Mouse (Mus musculus): ENCODE results near the gene Tgfbr3.
"Not testable (repeated sequence)": the region's sequence is repeated elsewhere in the genome, so short reads cannot be mapped to it uniquely, and the experiment has no call there.

The Tgfbr3 gene

DNA sequence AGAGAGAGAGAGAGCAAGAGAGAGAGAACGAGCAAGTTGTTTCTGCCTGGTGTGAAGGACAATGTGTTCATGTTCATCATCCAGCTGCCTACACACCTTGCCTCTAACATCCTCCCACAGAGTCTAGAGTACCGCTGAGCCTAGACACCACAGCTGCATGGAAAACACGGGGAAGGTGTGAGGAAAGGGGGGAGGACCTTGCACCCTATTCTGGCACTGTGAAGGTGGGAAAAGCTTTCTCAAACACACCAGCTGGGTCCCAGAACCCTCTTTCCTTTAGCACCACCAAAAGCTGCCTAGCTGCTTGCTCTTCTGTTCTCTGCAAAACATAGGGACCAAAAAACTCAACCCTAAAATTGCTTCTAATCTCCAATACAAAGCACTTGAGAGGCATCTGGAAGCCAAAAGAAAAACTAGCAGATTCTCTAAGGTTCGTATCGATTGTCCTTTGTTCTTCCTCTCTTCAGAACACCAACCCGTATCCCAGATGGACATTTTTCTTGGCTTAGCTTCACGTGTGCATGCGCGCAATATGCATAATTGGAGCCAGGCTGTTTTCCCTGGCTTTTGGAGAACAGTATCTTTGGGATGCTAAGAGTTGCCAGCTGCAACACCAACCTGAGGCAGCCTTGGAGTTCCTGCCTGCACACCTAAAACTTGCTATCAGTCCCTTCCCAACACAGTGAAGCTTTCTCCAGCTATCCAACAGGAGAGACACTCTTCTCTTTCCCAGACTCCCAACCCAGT lies 6.7 kb downstream of the Tgfbr3 start:
- DNase-seq (ENCODE audit: low read depth, low spot score) = no peak

DNA sequence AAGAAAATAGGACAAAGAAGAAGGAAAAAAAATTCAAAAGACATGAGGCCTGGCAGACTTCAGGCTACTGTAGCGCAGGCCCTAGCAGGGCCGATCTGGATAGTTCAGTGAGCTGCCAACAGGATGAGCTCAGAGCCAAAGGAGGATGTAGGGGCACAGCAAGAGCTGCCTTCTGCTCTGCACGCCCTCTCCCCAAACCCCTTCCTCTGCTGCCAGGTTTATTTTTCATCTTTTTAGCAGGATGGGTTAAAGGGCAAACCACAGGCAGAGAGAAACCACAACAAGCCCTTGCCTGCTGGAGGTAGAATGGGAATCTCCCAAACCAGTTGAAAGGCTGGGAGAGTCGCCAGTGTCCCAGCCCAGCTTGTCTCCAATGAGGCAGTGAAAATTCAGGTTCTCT lies 10.2 kb downstream of the Tgfbr3 start:
- no peak for DNase-seq (ENCODE audit: low read depth, low spot score)

DNA sequence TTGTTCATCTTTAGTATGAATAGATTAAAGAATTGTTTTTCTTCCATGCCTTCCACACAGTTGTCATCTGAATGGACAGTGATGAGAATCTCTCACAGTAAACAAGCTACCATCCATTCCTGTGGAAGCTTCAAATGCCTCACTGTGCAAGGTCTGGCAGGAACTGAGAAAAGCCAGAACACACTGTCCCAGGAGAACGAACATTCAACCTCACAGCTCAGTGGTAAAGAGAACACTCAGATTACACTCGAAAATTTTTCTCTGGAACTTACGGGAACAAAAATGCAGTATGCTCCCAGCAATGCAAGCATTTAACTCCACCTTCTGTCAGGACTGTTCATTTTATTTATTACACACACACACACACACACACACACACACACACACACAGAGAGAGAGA lies 13.2 kb downstream of the Tgfbr3 start:
- DNase-seq (ENCODE audit: low read depth, low spot score) = no peak

DNA sequence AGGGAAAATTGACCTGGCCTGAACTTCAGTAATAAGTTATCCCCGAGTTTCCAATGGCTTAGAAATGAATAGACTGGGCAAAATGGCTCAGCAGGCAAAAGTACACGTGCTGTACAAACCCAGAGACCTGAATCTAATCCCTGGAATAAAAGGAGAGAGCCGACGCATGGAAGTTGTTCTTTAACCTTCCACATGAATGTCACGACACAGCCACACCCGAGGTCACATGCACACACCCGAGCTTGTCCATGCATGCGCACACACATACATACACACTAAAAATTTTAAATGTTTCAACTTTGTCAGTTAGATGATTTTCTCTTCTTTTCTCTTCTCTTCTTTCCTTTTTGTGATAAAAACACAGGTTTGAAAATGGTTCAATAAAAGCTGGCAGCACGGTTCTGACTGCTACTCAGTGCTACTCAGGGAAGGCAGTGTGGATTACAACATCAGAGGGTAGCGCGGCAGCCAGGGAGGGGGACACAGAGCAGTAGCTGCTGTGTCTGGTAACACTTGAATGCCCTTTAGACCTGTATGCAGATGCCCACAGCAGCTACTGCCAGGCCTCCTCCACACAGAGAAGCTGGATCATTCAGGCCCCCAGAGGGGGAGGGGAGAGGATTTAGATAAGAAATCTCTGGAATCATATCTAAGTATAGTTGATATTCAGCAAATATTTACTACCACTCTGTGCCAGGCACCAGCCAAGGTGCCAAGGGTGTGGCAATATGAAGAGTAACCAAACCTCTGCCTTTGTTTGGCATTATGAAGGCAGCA lies 17.0 kb downstream of the Tgfbr3 start:
- no peak for DNase-seq (ENCODE audit: low read depth, low spot score)

DNA sequence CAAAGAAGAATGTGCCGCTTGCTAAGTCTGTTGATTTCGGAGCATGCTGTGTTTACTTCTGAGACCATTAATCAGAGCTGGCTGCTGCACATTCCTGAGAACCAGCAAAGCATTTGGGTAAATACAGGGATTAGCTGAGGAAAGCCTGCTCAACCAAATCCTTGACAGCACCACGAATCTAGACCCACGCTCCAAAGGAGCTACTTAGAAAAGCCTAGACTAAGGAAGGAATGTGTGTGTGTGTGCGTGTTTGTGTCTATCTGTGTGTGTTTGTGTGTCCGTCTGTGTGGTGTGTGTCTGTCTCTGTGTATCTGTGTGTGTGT lies 20.5 kb downstream of the Tgfbr3 start:
- no peak for DNase-seq (ENCODE audit: low read depth, low spot score)

DNA sequence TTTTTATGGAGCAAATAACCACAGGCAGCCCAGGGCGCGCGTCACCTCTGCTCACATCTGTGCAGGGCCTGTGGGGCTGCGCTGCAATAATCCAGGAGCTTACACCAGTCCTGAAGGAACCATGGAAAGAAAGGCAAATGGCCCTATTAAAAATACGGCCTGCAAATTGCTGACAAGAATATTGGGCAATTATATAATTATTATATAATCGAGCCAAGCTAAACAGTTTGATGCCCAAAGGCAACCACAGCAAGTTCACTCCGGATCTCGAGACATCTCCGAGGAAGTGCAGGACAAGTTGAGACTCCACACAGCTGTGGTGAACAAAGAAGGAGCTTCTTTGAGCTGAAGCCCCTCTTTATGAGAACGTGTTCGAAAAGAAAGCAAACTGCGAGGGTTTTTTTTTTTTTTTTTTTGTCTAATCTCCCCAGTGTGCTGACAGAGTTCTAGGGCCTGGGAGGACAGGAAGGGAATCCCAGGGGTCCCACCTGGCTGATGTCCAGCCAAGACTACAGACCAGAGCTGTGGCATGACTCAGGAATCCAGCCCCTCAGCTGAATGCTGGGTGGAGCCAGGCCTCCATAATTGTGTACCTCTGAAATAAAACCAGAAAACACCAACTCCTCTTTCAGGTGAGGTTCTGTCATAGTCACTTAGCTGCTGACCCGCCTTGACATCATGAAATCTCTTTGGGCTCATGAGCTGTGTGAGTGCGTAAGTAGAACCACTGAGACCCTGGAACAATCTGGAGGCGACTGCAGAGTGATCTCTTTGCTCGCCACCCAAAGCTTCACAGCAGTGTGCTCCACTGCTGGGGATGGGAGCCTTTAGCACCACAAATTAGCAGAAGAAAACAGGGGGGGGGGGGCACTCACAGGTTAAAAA lies 21.1 kb downstream of the Tgfbr3 start:
- DNase-seq (ENCODE audit: low read depth, low spot score) = no peak

DNA sequence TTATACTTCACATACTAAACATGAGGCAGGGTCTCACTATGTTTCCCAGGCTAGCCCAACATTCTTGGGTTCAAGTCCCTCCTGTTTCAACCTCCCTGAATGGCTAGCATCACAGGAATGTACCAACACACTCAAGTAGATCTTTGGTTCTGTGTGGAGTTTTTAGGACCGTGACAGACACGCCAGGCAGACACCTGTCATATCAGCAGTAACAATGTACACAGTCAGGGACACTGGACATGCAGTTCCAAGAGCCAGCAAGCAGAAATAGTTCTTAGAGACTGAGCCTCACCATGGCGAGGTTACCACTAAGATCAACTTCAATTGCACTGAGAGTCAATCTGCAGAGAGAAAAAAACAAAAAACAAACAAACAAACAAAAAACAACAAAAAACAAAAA lies 22.9 kb downstream of the Tgfbr3 start:
- DNase-seq (ENCODE audit: low read depth, low spot score) = no peak

DNA sequence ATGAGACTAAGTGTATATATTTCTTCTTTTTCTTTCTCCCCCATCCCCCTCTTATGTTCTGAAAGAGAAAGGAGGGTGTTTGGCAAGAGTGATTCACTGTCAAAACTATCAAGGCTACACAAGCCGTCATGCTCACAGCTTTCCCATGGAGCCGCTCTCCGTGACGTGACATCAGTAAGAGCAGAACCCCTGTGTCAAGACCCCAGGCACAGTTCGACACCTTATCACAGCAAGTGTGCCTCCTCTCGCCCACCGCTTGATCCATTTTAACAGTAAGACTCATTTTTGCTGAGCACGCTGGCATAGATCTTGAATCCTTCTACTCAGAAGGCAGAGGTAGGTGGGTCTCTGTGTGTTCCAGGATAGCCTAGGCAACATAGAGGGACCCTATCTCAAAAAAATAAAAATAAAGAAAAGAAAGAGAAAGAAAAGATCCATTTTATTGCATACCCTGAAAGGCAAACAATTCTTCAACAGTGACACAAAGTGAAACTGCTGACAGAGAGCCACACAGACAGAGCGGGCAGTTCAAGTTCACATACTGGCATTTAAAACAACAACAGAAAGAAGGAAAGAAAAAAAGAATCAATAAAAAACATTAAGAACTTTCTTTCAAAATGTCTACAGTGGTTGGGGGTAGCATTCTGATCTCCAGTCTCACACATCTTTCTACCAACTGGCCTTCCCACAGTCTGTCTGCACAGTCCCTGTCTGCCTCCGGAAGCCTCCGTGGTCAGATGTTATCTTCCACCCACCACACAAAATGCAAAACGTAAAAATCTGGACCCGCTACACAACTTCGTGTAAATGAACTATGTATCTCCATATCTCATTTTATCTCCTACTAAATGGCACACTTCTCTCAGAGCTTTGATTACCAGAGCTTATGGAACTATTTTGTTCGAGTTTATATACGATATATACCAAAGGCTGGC lies 24.7 kb downstream of the Tgfbr3 start:
- no peak for DNase-seq (ENCODE audit: low read depth, low spot score)

DNA sequence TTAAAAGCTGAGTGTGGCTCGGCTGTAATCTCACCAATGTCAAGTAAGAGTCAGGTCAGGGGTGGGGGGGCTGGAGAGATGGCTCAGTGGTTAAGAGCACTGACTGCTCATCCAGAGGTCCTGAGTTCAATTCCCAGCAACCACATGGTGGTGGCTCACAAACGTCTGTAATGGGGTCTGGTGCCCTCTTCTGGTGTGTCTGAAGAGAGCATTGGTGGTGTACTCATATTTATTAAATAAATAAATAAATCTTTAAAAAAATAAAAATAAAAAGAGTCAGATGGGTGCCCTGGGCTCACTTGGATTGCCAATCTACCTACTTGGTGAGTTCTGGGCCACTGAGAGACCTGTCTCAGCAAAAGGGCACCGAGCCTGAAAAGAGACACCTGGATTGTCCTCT lies 25.6 kb downstream of the Tgfbr3 start:
- no peak for DNase-seq (ENCODE audit: low read depth, low spot score)

DNA sequence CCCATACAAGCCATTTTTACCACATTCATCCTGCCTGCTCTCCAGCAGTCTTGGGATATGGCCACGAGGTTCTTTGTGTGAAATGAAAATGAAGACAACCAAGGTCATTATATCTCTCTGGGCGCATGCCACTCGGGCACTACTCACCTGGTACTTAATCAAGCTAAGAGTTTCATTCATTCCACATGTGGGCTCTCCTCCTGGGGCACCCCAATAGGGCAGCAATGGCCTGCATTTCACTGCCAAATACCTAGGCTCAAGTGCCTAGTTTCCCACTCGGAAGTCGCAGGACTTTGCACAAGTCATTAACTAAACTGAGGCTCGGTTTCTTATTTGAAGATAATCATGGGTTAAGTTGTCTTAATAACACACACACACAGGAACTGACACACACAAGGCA lies 27.5 kb downstream of the Tgfbr3 start:
- no peak for DNase-seq (ENCODE audit: low read depth, low spot score)

DNA sequence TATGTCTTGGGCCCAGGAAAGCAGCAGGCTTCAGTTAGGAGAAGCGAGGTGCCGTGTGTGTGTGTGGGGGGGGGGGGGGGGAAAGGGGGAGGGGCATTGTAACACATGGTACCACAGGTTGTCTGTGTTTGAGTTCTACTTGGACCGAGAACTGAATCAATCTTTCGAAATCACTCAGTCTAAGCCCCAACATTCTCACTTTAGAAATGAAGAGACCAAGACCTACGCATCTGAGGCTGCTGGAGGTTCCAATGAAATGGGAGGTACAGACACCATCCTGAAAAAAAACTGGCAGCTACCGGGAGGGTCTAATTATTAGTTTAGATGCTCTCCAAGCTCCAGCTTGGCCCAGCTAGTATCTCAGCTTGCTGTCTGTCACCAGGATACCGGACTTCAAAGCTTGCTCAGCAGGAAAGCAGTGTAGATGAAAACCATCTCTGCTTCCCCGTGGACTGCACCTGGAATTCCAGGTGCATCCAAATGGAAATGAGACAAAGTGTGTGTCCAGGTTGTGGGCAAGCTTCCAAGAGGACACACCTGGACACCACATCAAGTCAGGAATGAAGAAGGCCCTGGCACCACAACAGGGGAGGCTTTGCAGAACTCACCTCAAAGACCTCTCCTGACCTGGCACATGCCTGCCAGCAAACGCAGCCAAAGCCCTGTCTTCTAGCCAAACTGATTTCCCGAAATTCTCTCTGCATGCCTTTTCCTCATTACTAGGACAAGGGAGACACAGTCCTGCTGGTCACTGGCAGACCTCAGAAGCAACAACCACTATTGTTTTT lies 28.5 kb downstream of the Tgfbr3 start:
- DNase-seq (ENCODE audit: low read depth, low spot score) = no peak

DNA sequence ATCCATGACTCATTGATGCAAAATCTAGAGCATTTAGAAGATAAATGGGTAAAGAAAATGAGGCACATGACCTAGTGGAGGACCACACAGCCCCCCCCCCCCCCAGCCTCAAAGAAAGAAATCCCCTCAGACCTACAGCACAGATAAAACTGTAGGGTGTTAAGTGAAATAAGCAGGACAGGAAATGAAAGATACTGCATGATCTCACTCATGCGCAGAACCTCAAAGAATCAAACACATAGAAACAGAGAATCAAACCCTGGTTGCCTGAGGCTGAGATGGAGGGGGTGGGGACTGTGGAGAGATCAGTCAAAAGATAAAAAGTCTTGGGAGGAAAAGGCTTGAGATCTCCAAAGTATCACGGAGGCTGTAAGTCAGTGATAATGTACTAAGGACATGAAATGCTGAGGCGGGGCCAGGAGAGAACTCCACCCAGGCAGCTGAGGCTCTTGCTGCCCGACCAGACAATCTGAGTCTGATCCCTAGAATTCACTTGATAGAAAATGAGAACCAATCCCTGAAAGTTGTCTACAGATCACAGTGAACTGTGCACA lies 29.9 kb downstream of the Tgfbr3 start:
- no peak for DNase-seq (ENCODE audit: low read depth, low spot score)

DNA sequence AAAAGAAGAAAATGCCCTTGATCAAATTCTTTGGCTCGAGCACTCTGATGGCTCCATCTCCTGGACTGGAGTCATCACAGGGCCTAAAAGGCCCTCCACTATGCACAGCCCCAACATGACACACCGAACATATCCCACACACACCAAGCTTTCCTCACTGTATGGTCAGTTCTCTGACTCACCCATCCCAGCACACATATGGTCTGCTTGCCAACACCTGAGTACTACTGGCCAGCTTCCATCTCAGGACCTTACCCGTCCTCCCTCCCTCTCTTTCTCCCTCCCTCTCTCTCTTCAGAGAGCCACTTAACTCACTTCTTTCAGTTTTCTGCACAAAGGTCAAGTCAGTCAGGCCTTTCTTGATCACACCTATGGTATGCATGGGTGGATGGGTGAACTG lies 36.0 kb downstream of the Tgfbr3 start:
- DNase-seq (ENCODE audit: low read depth, low spot score) = no peak

DNA sequence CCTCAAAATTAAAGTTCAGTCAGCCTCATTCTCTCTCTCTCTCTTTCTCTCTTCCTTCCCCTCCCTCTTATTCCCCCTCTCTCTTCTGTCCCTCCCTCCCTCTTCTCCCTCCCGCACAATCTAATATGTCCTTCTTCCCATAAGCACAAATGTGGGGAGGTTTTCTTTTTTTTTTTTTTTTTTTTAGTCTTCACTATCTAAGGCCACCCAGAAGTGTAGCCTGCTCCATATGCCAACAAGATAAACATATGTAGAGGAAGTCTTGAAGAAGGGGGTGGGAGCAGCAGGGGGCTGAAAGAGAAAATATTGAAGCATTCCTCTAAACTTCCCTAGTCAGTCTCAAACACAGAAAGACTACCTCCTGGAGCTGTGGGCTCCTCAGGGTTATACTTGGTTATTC lies 37.0 kb downstream of the Tgfbr3 start:
- no peak for DNase-seq (ENCODE audit: low read depth, low spot score)

DNA sequence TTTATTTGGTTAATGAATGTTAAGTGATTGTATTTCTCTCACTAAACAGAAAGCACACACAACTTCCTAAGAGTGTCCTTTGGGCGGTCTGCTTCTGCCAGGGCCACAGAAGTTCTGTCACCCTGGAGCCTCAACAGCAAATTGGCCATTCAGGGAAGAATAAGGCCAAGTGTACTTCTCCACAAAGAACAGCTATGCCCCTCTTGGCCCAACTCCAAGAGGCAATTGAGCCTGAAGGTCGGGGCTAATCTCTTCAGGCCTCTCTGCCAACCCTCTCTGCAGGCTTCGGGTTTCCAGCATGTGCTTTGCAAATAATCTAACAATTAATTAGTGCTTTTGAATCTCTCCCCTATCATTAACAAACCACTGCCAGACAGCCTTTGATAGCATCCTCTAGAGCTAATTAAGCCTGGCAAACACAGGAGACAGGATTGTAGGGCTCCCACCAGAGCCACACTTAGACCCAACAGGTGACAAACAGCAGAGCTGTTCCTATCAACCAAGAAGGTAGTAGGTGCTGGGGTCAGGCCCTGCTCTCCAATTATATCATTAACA lies 37.6 kb downstream of the Tgfbr3 start:
- no peak for DNase-seq (ENCODE audit: low read depth, low spot score)

DNA sequence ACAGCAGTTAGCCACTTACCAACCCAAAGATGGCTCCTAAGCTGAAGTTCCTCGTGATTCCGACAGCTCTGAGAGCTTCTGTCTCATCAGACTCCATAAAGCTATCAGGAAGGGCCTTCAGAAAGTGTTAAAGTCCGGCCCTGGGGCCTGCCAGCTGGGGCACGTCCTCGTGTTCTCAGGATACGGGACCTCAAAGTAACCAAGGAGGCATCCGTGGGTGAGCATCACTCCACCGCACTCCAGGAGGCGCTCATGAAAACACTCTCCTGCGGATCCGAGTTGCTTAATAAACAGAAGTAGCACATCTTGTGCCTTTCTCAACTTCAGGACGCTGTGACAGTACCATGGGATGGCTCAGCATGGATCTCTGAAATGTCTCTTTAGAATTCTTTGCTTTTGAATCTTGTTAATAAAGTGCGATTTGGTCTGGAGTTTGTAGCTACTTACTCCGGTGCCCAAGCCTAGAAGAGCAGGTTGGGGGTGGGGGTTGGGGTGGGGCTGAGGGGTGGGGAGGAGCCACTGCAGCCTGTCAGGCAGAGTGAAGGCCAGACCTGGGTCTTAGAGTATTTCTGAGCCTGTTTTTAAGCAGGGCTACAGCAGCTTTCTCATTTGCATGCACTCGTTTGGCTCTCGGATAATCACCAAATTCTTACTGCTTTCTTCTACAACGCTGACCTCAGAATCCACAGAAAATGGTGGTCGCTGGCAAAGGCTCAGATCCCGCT lies 38.7 kb downstream of the Tgfbr3 start:
- no peak for DNase-seq (ENCODE audit: low read depth, low spot score)

DNA sequence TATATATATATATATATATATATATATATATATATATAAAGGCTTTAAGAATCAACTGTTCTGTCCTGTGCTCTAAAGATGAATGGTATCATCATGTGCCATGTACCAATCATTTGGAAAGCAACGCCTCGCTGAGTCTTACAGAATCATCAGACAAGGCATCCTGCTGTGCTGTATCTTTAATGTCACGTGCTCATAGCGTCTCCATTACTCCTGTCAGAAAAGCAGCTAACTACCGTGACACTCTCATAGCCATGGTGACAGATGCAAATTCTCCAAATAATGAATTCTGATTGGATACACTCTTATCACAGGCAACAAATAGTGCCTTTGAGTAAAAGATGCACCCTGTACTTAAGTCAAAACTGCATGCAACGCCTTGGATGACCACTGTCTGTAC lies 40.7 kb downstream of the Tgfbr3 start:
- DNase-seq (ENCODE audit: low read depth, low spot score) = no peak

DNA sequence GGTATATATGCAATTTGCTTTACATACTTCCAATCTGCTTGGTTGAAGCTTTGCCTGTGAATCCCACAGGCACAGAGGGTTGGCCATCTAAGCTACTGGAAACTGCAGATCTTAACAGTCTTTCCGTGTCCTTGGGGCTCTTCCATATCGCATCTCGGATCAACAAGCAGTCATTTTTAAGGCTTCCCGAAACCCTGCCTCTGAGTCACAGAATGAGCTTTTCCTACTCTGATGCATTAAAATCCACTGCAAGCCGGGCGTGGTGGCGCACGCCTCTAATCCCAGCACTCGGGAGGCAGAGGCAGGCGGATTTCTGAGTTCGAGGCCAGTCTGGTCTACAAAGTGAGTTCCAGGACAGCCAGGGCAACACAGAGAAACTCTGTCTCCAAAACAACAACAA lies 41.1 kb downstream of the Tgfbr3 start:
- DNase-seq (ENCODE audit: low read depth, low spot score) = not testable (repeated sequence)

DNA sequence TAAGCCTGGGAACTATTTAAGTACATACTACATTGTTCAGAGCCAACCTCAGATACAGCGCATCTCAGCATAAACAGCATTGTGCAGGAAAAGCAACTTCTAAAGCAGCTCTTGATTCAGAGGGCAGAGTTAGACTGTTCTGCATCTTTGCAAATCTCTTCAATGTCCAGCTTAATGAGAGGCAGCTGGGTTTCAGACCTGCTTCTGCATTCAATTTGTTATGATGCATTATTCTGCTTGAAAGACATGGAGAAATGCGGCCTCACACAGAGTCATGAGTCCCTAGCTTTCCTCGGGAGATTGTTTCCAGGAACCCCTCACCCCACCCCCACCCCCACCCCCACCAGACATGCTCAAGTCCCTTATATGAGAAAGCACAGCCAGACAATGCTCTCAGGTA lies 41.6 kb downstream of the Tgfbr3 start:
- DNase-seq (ENCODE audit: low read depth, low spot score) = no peak
